Mouse (Mus musculus): ENCODE measurements around the gene Dbi. TPM values are rescaled to one million over a fixed set of nuclear protein-coding genes. Genes with fewer than 3 reads are reported as not detected.

The Dbi gene
- polyA plus RNA-seq, 1 experiment from 2014 or later, result 1,419 TPM

DNA sequence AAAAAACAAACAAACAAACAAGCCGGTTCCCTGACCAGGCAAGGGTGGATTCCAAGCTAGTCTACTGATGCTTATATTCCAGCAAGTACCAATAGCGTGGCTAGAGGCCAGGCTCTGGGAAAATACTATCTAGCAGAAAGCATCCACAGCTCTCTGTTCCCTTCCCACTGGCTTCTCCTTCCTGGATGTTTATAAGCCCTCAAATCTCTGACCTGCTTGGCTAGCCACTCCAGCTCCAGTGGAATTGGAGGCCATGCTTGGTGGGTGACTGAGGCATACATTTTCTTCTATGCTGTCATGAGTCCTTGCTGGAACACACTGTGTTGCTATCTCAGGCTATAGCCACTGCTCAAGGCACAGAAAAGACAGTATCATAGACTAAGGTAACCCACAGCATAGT lies 2.0 kb downstream of the Dbi start:
- Histone ChIP-seq H3K27ac (no peak overlapping the region), H3K4me3 (peak overlapping the region; percentile 59), H3K36me3 (peaks cover 25% of the 10 kb centered on the region), H3K4me2 (replicated peaks) (peak overlapping the region; percentile 85), H3K9ac (peak overlapping the region; percentile 74; the same call in 1 of the 2 replicates), H3K27me3 (replicated peaks) (no peaks in the 10 kb centered on the region), H3K4me1 (peaks cover 32% of the 10 kb centered on the region), H3K9me3 (0 out of 2 replicates have a peak, but pooled peaks cover 7% of the 10 kb centered on the region)
- no peak for ATAC-seq (ENCODE audit: low FRiP score, low read depth)
- 78% methylated on average over 2 of the region's 2 CpGs for WGBS

DNA sequence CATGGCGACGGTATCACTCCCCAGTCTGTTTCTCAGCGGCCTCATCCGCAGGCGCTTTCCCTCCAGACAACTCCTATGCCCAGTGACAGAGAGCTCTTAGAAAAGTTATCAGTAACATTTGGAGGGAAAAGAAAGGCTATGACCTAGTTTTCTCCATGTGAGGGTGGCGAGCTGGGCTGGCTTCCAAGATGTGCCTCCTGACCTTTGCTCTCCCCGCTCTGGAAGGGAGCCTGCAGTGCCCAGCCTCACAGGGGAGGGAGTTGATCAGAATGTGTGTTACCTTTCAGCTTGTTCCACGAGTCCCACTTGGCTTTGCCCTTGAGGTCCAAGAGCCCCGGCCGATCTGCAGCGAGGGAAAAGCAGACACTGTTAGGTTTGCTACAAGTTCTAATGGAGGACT lies 4.8 kb downstream of the Dbi start:
- Histone ChIP-seq H3K27ac (peak overlapping the region; percentile 57), H3K4me3 (no peak overlapping the region), H3K4me2 (replicated peaks) (0 out of 2 replicates have a peak overlapping the region, but pooled peaks have one; percentile 9), H3K27me3 (replicated peaks) (no peaks in the 10 kb centered on the region), H3K4me1 (peaks cover 32% of the 10 kb centered on the region), H3K9ac (no peak overlapping the region), H3K9me3 (0 out of 2 replicates have a peak, but pooled peaks cover 7% of the 10 kb centered on the region), H3K36me3 (peaks cover 42% of the 10 kb centered on the region)
- ATAC-seq (ENCODE audit: low FRiP score, low read depth), result no peak
- 73% methylated on average over 11 of the region's 11 CpGs for WGBS

DNA sequence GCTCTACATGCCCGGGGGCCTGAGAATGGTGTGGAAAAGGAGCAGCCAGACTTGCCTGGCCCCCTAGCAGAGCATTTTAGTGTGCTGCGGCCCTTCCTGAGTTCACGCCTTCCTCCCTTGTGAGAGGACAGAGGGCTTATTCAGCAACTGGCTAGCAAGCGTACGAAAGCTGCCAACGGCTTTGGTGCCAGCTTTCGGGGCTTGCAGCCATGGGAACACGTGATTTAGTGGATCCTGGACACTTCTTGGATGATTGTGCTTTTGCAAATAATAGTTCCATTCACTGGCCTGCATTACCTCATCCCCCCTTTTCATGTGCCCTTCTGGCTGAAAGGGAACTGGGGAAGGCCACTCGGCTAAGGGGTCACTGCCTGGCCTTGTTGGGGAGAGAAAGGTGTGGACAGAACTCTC lies 5.2 kb downstream of the Dbi start:
- H3K4me1 ChIP-seq, result peaks cover 32% of the 10 kb centered on the region
- H3K27me3 ChIP-seq (replicated peaks), result no peaks in the 10 kb centered on the region
- 0 out of 2 replicates have a peak overlapping the region, but pooled peaks have one; percentile 9 for H3K4me2 ChIP-seq (replicated peaks)
- H3K9ac ChIP-seq, result no peak overlapping the region
- H3K9me3 ChIP-seq, result 0 out of 2 replicates have a peak, but pooled peaks cover 7% of the 10 kb centered on the region
- 40% methylated on average over 9 of the region's 9 CpGs for WGBS
- ATAC-seq (ENCODE audit: low FRiP score, low read depth), result peak; percentile 55
- H3K36me3 ChIP-seq, result peaks cover 42% of the 10 kb centered on the region
- H3K4me3 ChIP-seq, result no peak overlapping the region
- H3K27ac ChIP-seq, result peak overlapping the region; percentile 59; the same call in 1 of the 2 replicates

DNA sequence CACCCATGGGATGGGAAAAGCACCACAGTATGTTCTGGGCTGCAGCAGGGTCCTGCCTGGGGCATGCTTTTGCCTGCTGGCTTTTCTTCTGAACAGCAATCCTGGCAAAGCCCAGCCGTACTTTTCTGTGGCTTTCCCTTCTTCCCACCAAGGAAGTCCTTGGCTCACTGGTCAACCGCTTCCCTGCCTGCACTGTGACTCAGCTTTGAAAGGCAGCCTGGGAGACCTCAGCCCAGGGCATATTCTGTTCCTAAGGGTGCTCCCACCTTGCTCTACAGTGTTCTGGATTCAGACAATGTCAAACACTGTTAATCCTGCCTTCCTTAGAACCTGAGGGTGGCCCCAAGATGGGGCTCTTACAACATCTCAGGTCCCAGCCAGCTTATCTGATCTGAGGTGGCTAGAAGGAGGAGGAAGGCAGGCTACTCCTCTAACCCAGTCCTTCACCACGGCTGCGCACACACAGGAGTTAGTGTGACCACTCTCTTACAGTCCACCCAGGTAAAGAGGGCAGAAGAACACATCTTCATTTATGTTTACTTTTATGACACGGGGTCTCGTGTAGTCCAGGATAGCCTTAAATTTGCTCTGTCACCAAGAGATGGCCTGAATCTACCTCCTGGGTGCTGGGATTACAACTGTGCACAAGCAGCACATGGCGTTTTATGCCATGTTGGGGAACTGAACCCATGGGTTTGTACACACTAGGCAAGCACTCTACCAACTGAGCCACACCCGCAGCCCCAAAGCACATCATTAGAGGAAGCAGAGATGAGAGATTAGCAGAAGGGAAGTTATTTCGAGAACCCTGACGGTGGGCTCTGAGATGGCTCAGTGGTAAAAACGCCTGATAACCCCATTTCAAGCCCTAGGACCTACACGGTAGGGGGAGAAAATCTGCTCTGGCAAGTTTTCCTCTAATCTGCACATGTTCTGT lies 8.4 kb downstream of the Dbi start:
- no peak overlapping the region for H3K9ac ChIP-seq
- ATAC-seq (ENCODE audit: low FRiP score, low read depth), result no peak
- no peaks in the 10 kb centered on the region for H3K27me3 ChIP-seq (replicated peaks)
- WGBS, result 89% methylated on average over 12 of the region's 12 CpGs
- no peak overlapping the region for H3K4me2 ChIP-seq (replicated peaks)
- H3K9me3 ChIP-seq, result 0 out of 2 replicates have a peak, but pooled peaks cover 7% of the 10 kb centered on the region
- H3K36me3 ChIP-seq, result peaks cover 42% of the 10 kb centered on the region
- H3K27ac ChIP-seq, result no peak overlapping the region
- peaks cover 9% of the 10 kb centered on the region; the same call in 1 of the 2 replicates for H3K4me1 ChIP-seq
- H3K4me3 ChIP-seq, result no peak overlapping the region

DNA sequence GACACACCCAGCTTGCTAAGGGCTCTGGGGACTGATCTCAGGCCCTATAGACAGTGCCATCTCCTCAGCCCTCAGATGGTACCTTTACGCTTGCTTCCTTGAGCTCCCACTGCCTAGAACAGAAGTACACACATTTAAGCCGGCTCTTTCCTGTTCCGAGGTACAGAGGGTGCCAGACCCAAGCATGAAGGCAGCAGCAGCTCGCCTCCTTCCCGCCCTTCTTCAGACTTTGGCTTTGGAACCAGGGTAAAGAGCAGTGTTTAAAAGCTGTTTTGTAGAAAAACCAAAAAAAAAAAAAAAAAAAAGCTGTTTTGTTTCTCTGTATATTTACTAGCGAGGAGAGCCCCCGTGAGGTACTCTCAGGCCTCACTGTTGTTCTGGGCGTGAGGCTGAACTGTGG lies 9.1 kb downstream of the Dbi start:
- no peak overlapping the region for H3K4me3 ChIP-seq
- H3K4me1 ChIP-seq, result peaks cover 7% of the 10 kb centered on the region; the same call in 1 of the 2 replicates
- no peak overlapping the region for H3K27ac ChIP-seq
- 0 out of 2 replicates have a peak, but pooled peaks cover 7% of the 10 kb centered on the region for H3K9me3 ChIP-seq
- H3K4me2 ChIP-seq (replicated peaks), result no peak overlapping the region
- no peak overlapping the region for H3K9ac ChIP-seq
- no peak for ATAC-seq (ENCODE audit: low FRiP score, low read depth)
- 91% methylated on average over 8 of the region's 8 CpGs for WGBS
- H3K27me3 ChIP-seq (replicated peaks), result no peaks in the 10 kb centered on the region
- peaks cover 42% of the 10 kb centered on the region for H3K36me3 ChIP-seq

DNA sequence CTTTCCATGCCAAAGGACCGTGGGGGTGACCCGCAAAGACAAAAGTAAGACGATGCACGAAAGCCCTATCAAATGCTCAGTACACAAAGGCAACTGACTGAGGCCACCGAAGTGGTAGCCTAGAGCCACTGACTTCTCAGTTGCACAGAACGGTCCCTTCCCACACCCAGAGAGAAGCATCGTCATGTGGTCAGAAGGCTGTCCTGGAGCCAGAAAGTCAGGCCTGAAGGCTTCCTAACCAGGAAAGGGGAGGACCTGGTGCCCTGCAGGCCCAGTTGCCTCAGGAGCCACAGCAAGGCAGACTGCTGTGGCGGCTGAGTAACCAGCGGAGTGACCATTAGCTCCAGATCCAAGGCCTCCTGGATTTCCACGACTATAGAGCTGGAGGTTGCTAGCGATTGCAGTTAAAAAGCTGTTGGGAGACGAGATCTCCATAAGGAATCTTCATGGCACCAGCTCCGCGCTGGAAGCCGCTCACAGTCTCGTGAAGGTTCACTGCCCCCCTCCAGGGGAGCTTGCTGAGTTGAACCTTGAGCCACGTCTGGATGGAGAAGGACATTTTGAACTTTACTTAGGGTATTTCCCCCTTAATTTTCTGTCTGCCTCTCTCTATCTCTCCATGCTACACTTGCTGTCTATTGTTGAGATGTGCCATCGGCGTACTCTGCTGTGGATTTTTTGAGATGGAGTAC lies 11.0 kb downstream of the Dbi start:
- ATAC-seq (ENCODE audit: low FRiP score, low read depth), result no peak
- H3K27me3 ChIP-seq (replicated peaks), result no peaks in the 10 kb centered on the region
- H3K4me1 ChIP-seq, result no peaks in the 10 kb centered on the region
- H3K36me3 ChIP-seq, result peaks cover 27% of the 10 kb centered on the region
- H3K4me3 ChIP-seq, result no peak overlapping the region
- H3K9me3 ChIP-seq, result 0 out of 2 replicates have a peak, but pooled peaks cover 7% of the 10 kb centered on the region
- no peak overlapping the region for H3K9ac ChIP-seq
- no peak overlapping the region for H3K4me2 ChIP-seq (replicated peaks)
- 88% methylated on average over 19 of the region's 19 CpGs for WGBS
- H3K27ac ChIP-seq, result no peak overlapping the region

DNA sequence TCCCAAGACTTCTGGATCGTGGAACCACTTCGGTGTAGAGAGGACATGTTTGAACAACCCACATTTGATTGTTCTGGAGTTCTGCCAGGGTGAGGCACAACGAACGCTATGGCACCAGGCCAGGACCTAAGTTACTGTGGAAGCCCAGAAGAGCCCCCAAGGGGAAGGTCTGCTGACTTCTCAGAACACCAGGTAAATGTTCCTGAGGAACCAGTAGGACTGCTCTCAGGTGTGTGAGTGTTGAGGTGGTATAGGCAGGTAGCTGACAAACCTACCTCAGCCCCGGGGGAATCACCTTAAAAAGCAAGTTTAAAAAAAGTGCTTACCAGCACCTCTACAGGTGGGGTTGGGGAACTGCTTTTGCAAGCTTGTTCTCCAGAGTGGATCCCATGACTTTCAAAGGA lies 15.3 kb downstream of the Dbi start:
- H3K27me3 ChIP-seq (replicated peaks), result no peaks in the 10 kb centered on the region
- H3K36me3 ChIP-seq, result no peaks in the 10 kb centered on the region
- no peak overlapping the region for H3K4me2 ChIP-seq (replicated peaks)
- H3K4me3 ChIP-seq, result no peak overlapping the region
- no peaks in the 10 kb centered on the region for H3K9me3 ChIP-seq
- no peak overlapping the region for H3K9ac ChIP-seq
- no peak for ATAC-seq (ENCODE audit: low FRiP score, low read depth)
- no peaks in the 10 kb centered on the region for H3K4me1 ChIP-seq
- H3K27ac ChIP-seq, result no peak overlapping the region
- WGBS, result 90% methylated on average over 5 of the region's 5 CpGs

DNA sequence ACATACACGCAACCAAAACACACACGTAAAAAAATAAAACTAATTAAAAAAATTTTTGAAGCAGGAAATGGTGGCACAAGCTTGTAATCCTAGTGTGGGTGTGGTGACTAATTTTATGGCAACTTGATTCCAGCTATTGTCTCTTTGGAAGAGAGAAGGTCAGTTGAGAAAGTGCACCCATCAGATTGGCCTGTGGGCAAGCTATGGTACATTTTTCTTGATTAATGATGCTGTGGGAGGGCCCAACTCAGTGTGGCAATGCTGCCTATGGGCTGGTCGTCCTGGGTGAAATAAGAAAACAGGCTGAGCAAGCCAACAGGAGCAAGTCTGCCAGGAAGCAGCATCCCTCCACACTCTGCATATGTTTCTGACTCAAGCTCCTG lies 19.7 kb downstream of the Dbi start:
- no peak overlapping the region for H3K4me3 ChIP-seq
- H3K4me1 ChIP-seq, result no peaks in the 10 kb centered on the region
- no peaks in the 10 kb centered on the region for H3K36me3 ChIP-seq
- no peak for ATAC-seq (ENCODE audit: low FRiP score, low read depth)
- no peak overlapping the region for H3K9ac ChIP-seq
- H3K27me3 ChIP-seq (replicated peaks), result no peaks in the 10 kb centered on the region
- H3K4me2 ChIP-seq (replicated peaks), result no peak overlapping the region
- no peak overlapping the region for H3K27ac ChIP-seq
- 91% methylated on average over 3 of the region's 3 CpGs for WGBS
- no peaks in the 10 kb centered on the region for H3K9me3 ChIP-seq

DNA sequence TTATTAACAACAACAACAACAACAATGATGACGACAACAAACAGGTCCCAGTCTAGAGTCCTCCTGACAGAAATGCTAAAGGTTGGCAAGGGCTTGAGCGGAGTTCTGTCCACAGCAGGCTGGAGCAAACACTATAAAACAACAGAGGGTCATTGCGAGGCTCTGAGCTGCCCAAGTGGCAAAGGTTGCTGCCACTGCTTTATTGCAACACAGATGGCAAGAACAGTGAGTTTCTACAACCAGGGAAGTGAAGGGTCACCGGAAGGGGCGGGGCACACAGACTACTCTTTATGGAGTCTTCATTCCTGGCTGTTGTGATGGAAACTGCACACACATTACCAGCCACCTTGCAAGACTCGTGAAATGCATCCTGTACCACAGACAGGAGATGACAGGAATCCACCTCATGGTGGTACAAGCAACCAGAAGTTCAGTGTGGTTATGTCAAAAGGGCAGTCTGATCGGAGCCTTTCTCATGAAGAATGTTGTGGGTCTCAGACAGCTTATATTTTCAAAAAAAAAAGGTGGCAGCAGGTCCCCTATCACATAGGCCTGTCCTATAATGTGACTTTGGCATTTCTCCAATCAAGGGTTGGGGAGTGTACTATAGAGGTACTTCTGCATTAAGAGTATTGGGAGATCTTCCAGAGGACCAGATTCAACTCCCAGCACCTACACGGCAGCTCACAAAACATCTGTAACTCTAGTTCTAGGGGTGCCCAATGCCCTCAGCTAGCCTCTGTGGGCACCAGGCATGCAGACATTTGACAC lies 20.2 kb downstream of the Dbi start:
- Histone ChIP-seq H3K9me3 (no peaks in the 10 kb centered on the region), H3K4me3 (no peak overlapping the region), H3K27me3 (replicated peaks) (no peaks in the 10 kb centered on the region), H3K4me2 (replicated peaks) (no peak overlapping the region), H3K36me3 (no peaks in the 10 kb centered on the region), H3K9ac (no peak overlapping the region), H3K27ac (no peak overlapping the region), H3K4me1 (no peaks in the 10 kb centered on the region)
- ATAC-seq (ENCODE audit: low FRiP score, low read depth), result no peak
- whole genome bisulfite sequencing, result 73% methylated on average over 8 of the region's 8 CpGs

DNA sequence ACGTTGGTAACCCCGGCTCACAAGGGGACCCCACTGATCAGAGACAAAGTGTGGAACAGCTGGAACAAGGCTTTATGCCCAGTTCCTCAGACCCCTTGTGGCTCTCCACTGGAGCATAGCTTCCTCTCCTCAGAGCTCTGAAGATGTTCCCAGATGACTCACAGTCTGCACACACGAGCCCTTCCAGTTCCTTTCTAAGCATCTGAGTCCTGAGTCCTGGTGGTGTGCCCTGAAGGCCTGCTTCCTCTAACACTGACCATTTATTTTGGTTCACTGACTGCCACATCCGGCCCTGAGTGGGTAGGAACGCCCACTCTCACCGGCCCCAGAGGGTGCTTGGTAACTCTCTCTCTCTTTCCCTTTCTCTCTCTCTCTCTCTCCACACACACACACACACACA lies 21.4 kb downstream of the Dbi start:
- Histone ChIP-seq H3K9me3 (no peaks in the 10 kb centered on the region), H3K27ac (no peak overlapping the region), H3K9ac (no peak overlapping the region), H3K36me3 (no peaks in the 10 kb centered on the region), H3K4me1 (no peaks in the 10 kb centered on the region), H3K27me3 (replicated peaks) (no peaks in the 10 kb centered on the region), H3K4me2 (replicated peaks) (no peak overlapping the region), H3K4me3 (no peak overlapping the region)
- 71% methylated on average over 6 of the region's 6 CpGs for WGBS
- no peak for ATAC-seq (ENCODE audit: low FRiP score, low read depth)

DNA sequence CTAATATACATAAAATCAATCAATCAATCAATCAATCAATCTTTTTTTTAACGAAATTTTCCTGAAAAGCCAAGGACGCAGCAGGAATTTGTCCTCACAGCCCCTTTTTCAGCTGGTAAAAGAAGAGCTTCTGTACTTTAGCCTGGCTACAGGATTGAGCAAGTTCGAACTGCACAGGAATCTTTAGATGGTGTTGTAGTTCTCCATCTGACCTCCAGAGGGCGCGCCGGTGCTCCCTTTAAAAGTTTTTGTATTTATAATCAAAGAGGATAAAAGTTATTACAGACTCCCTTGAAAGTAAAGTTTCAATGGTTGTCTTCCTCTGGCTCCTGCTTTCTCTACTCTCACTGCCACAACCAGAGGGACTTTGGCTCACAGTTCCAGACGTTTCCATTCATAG lies 22.6 kb downstream of the Dbi start:
- Histone ChIP-seq H3K4me1 (no peaks in the 10 kb centered on the region), H3K4me3 (no peak overlapping the region), H3K27ac (no peak overlapping the region), H3K27me3 (replicated peaks) (no peaks in the 10 kb centered on the region), H3K9ac (no peak overlapping the region), H3K4me2 (replicated peaks) (no peak overlapping the region), H3K36me3 (no peaks in the 10 kb centered on the region), H3K9me3 (no peaks in the 10 kb centered on the region)
- 15% methylated on average over 7 of the region's 7 CpGs for WGBS
- ATAC-seq (ENCODE audit: low FRiP score, low read depth), result no peak

DNA sequence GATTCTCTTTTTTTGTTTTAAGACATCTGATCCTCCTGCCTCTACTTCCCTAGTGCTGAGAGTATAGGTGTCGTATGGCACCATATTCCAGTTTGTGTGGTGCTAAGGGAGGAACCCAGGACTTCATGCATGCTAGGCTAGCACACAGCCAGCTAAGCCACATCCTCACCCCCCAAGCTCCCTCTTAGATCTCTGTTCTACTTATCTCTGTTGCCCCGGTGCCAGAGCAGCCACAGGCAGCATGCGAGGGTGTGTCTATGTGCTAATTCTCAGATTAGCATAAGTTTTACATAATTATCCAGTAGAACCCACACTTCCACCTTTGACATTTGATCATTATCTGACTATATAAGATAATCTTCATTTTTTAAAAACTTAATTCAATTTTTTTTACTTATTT lies 26.0 kb downstream of the Dbi start:
- no peak overlapping the region for H3K4me2 ChIP-seq (replicated peaks)
- no peaks in the 10 kb centered on the region for H3K27me3 ChIP-seq (replicated peaks)
- no peaks in the 10 kb centered on the region for H3K4me1 ChIP-seq
- ATAC-seq (ENCODE audit: low FRiP score, low read depth), result no peak
- WGBS, result 92% methylated on average over 3 of the region's 3 CpGs
- no peak overlapping the region for H3K9ac ChIP-seq
- H3K9me3 ChIP-seq, result no peaks in the 10 kb centered on the region; the same call in 1 of the 2 replicates
- no peaks in the 10 kb centered on the region for H3K36me3 ChIP-seq
- no peak overlapping the region for H3K4me3 ChIP-seq
- no peak overlapping the region for H3K27ac ChIP-seq
